Mouse (Mus musculus) kidney, adult 11 months (tissue): ENCODE data around the gene Nr5a1.

Experiments
- DNase-seq: peaks from one replicate; pipeline ENCODE4 v3.0.0; 2022

Nr5a1 gene

GRCm38 (mm10) chr2:38700177-38700576, 14.2 kb downstream of the Nr5a1 start:
- DNase-seq = no peak

GRCm38 (mm10) chr2:38698623-38699022, 15.7 kb downstream of the Nr5a1 start:
- DNase-seq = no peak

DNA sequence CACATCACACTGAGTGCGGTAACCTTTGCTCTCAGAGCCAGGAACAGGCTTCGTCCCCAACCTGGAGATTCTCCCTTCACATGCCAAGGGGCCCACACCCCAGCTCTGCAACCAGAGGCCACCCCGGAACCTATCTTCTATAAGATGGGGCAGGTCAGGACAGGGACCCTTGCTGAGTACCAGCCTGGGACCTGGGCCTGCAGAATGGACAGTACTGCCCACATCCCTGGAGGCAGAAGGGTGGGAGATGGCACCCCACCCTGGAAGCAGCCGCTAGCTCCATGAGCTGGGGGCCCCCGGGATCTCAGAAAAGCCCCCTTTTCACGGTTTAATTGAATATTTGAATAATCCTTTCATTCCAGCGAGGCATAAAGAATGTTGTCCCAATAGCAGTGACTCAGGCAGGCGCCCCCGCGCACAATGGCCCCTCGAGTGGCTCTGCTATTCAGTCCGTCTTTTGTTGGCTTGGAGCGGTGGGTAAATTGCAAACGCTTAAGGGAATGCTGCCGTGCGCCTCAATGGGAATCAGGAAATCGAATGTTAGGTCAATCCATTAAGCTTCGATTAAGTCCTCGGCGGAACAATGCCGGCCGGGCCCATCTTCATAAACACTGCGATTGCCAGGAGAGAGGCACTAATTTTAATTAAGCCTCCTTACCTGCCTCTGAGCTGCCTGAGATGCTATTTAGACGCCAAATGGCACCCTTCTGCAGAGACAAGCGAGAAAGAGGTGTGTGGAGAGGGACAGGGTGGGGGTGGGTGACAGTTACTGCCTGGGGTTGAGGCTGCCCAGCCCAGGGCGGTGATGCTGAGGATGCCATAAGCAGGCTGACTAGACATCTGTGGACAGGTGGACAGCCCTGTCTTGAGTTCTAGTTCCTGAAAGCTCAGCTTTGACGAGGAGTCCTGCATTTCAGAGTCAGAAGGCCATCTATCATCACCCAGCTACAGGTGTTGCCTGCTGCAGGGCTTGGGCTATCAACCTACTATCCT, 16.9 kb downstream of the Nr5a1 start:
- DNase-seq = no peak

DNA sequence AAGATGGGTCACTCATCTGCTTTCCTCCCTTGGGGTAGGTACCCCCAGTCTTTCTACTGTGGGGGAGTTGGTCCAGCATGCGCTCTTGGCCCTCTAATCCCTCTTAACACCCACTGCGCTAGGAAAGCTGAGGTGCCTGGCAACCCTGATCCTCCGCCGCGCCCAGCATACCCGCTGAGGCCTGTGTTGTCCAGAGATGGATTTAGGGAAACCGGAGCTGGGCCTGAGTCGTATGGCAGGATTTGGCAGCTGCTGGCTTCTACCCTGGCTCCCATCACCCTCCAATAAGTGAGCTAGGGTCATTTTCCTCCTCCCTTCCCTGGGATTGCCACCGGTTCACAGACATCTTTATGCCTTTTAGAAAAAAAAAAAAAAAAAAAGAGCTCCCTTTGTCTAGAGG, 18.6 kb downstream of the Nr5a1 start:
- no peak for DNase-seq

- peak; percentile 25 for DNase-seq
Measured at GRCm38 (mm10) chr2:38691542-38691941, 22.8 kb downstream of the Nr5a1 start.

- no peak for DNase-seq
Measured at GRCm38 (mm10) chr2:38689881-38690280, 24.5 kb downstream of the Nr5a1 start.

DNA sequence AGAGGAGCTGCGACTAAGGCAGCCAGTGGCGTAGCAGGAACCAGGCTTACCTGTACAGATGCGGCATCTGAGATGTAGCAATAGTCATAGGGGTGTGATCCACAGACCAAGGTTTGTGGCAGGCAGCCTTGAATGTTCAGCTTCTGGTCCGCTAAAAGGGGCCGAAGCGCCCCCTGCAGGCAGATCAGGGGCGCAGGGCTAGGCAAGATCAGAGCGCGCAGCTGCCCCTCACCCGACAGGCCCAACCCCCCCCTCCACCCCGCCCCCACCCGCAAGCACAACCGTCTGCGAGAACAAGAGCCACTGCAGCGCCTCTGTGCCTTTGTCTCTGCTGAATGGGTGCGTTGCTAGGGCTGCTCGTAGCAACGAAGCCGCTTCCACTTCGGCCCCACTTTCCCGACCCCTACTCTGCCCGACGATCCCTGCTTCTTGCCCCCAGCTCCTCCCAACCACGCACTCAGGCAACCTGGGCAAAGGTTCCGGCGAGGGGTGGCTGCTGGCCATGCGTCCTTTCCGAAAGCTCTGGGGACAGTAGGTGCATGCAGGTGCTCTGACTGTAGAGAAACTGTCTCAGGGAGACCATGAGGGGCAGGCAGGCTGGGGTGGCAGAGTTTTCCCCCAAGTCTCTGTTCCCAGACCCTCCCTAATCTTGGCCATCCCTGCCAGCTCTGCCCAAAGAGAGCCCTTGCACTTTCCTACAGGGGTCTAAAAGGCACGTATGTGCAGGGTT, 25.4 kb downstream of the Nr5a1 start:
- no peak for DNase-seq

GRCm38 (mm10) chr2:38685746-38686145, 28.6 kb downstream of the Nr5a1 start:
- no peak for DNase-seq

GRCm38 (mm10) chr2:38683083-38683482, 31.3 kb downstream of the Nr5a1 start:
- DNase-seq = no peak

DNA sequence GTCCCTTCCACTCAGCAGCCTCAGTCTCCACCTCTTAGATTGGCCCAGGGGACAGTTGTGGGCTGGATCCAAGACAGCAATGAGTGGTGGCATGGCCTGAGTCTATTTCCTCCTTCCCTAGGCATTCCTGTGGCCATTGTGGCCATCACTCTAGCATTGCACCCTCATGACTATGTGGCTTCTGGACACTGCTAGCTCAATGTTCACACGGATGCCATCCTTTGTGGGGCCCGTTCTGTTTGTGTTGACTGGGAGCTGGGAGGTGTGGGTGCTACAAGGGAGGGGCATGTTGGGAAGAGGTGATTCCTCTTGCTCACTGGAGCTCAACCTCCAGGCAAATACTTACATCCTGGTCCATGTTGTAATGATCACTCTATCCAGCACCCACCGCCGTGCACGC, 32.1 kb downstream of the Nr5a1 start:
- no peak for DNase-seq

DNA sequence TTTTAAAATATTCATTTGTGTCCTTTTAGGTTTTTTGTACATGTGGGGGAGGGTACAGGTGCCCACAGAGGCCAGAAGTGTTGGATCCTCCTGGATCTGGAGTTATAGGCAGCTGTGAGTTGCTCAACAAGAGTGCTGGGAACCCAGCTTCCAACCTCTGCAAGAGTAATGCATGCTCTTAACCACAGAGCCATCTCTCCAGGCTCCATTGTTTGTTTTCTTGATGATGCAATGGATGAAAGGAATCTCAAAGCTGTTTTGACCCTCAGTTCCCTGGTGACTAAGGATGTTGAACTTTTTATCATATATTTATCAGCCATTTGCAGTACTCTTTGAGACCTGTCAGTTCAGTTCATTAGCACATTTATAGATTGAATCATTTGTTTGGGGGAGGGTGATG, 35.4 kb downstream of the Nr5a1 start:
- no peak for DNase-seq

DNA sequence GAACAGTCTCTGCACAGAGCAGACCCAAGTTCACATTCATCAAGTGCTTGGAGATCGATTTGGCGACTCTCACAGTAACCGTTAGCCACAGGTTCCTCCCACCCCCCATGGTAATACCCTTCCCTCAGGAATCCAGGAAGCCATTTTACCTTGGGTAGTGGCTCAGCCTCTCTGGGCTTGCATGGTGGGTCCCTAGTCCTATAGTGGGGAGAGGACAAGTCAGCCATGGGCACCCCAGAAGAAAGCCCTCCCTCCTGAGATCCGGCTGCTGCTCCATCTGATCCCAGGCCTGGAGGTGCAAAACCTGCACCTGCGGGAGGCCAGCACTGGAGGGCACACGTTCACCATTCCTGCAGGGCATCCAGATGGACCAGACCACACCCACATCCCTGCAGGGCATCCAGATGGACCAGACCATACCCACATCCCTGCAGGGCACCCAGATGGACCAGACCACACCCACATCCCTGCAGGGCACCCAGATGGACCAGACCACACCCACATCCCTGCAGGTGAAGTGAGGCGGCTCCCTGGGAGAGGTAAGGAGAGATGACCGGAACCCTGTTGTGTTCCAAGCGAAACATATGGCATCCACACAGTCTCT, 38.9 kb downstream of the Nr5a1 start:
- no peak for DNase-seq

DNA sequence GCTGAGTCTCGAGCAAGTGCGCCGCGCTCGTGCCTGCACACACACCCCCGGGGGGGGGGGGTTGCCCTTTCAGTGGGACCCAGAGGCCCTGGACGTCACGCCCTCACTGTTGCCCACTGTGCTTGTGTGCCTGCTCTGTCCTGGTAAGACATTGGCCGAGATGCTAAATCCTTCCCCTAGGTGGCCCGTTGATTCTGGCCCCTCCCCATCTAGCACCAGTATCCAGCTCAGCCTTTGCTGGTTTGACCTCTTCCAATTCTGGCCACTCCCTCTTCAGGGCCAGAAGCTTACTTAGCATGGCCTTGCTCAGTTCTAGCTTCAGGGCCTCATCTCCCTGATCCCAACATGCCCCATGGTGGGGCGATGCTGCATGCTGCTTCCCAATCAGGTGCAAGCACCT, 41.8 kb downstream of the Nr5a1 start:
- DNase-seq = no peak

DNA sequence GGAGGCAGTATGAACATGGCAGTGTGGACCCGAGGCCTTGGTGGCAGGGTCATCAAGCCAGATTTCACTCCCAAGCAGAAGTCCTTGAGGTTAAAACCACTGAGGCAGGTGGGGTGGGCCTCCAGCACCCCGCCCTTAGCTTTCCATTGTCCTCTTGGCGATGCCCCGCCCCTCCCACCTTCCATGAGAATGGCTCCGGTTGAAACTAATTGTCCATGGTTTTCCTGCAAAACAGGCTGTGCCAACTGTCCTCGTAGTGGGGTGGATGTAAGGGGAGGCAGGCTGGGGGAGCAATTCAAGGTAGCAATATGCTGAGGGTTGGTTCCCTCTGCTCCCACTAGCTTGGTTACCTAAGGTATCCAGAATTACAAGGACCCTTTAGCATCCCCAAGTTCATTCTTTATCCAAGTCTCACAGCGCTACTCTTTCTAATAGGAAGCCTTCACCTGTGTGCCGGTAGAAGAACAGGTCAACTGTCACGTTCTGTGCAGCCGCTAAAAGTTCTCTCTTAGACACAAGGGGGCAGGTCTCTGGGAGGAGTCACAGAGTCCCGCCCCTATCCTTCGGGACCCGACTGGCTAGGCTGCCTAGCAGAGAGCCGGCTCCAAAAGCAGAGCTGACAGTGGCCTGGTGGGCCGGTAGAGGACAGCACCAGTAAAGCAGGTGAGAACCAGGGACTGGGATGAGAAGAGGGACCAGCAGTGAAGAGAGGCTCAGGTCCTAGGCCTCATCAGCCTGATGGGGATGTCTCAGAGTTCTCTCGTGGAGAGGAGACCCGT, 45.4 kb downstream of the Nr5a1 start:
- DNase-seq = peak; percentile 38

DNA sequence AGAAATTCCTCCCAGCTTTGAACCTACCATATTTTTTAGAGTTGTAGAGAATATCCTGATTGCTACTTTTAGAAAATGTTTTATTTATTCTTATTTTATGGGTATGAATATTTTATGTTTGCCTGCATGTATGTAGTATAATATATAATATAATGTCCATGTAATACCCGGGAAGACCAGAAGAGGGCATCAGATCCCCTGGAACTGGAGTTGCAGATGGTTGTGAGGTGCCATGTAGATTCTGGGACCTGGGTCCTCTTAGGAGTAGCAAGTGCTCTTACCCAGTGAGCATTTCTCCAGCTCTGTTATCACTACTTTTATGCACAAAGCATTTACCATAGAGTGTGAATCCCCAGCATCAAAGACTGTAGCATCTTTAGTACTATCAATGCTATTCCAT, 52.9 kb downstream of the Nr5a1 start:
- DNase-seq = no peak

GRCm38 (mm10) chr2:38658338-38658836, 56.0 kb downstream of the Nr5a1 start:
- DNase-seq = peak; percentile 35

DNA sequence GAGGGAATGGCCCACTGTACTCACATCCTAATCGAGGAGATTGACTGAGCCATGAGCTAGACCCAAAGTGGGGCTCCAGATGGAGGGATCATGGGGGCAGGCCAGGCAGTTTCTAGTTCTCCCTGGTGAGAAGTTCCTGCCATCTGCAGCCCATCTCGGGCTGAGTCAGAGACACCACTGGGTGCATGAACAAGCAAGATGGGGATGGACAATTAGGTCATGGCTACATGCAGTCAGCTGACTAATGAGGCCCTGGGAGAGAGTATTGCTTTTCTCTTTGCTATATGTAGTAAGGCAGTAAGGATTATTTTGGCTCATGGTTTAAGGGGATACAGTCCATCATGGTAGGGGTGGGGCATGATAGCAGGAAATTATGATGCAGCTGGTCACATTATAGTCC, 60.6 kb downstream of the Nr5a1 start:
- DNase-seq = no peak

- DNase-seq = no peak
Measured at GRCm38 (mm10) chr2:38653293-38653619, 61.1 kb downstream of the Nr5a1 start.

GRCm38 (mm10) chr2:38652565-38653292, 61.6 kb downstream of the Nr5a1 start:
- DNase-seq = no peak

DNA sequence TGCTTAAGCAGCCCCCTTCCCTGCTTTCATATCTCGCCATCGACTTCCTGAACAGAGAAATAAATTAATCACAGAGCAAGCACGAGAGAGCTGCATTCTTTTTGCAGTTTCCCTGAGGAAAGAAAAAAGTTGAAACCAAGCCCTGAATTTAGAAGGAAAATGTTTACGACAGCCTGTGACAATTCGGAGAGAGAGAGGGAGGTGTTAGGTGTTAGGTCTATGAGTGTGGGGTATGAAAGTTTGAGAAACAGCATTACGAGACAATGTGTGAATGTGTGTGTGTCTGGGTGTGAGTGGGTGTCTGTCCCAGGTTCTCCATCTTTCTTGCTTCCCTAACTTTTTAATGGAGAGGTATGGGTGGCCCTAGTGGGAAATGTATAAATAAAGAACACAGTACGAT, 62.2 kb downstream of the Nr5a1 start:
- no peak for DNase-seq

DNA sequence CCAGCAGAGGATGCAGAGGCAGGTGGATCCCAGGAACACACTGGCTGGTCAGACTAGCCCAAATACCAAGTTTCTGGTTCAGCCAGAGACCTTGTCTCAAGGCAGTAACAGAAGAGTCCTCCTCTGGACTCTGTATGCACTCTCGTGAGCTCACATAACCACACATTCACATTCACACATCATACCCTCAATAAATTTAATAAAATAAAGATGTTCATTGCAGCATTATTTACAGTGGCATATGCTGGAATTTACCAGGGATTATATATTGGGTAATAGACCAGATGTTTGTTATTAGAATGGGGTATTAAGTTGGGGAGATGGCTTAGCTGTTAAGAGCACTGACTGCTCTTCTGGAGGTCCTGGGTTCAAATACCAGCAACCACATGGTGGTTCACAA, 64.0 kb downstream of the Nr5a1 start:
- DNase-seq = no peak

- DNase-seq = no peak
Measured at GRCm38 (mm10) chr2:38647661-38648060, 66.7 kb downstream of the Nr5a1 start.
